Mouse (Mus musculus) heart, adult 2 months (tissue): ENCODE data around the gene Smim12. TPM values are rescaled to one million over a fixed set of nuclear protein-coding genes. Genes with fewer than 3 reads are reported as not detected.

ENCODE experiments used
- DNase-seq, 2 experiments: peaks; one replicate each; pipeline ENCODE4 v3.0.0; 2021
- H3K27ac ChIP-seq: fragments of 200-600 bp; 2 replicates; pipeline ENCODE4 v1.8.1; 2022
- H3K27me3 ChIP-seq: fragments of 200-500 bp; 2 replicates; pipeline ENCODE4 v1.6.1; 2012; ENCODE audit warnings: mild to moderate bottlenecking, low read length, inconsistent platforms, mixed read lengths; ENCODE audit not compliant: control insufficient read depth, insufficient read depth
- H3K36me3 ChIP-seq: fragments of 200-500 bp; 2 replicates; pipeline ENCODE4 v1.6.1; 2012; ENCODE audit warnings: low read length, inconsistent platforms; ENCODE audit not compliant: control insufficient read depth, insufficient read depth
- H3K4me1 ChIP-seq: fragments of 200-500 bp; 2 replicates; pipeline ENCODE4 v1.6.1; 2011; ENCODE audit warnings: low read length; ENCODE audit not compliant: control insufficient read depth, insufficient read depth
- H3K4me3 ChIP-seq: fragments of 200-600 bp; 2 replicates; pipeline ENCODE4 v1.8.1; 2022
- H3K79me2 ChIP-seq: fragments of 200-500 bp; replicated peaks from 2 replicates; pipeline ENCODE4 v1.6.1; 2012; ENCODE audit warnings: mild to moderate bottlenecking, inconsistent platforms, low read length, moderate library complexity, mixed read lengths; ENCODE audit not compliant: control insufficient read depth, insufficient read depth
- H3K9ac ChIP-seq: fragments of 200-500 bp; 2 replicates; pipeline ENCODE4 v1.6.1; 2012; ENCODE audit warnings: low read depth, mild to moderate bottlenecking, control low read depth, inconsistent platforms, low read length, mixed read lengths
- CTCF ChIP-seq: fragments of 200-600 bp; IDR thresholded peaks from 2 replicates; pipeline ENCODE4 v1.8.1; 2022; ENCODE audit warnings: antibody characterized with exemption, mild to moderate bottlenecking, moderate library complexity
- EP300 ChIP-seq: fragments of 200-500 bp; IDR thresholded peaks from 2 replicates; pipeline ENCODE4 v1.6.1; 2011; ENCODE audit warnings: low read depth, low read length, control low read depth; ENCODE audit not compliant: insufficient read depth
- POLR2A ChIP-seq: fragments of 200-500 bp; IDR thresholded peaks from 2 replicates; pipeline ENCODE4 v1.6.1; 2011; ENCODE audit warnings: mild to moderate bottlenecking, low read depth, low read length, control low read depth; ENCODE audit not compliant: insufficient read depth
- WGBS: fragments of 180-500 bp; shearing (Covaris S2); methylation state at CpG from one replicate; pipeline ENCODE4 v1.1.7; 2018; 5-methylcytosine and 5-hydroxymethylcytosine counted together
- intact Hi-C: fragments of 180-260 bp; cut with DNase I; formaldehyde crosslinking; loops from one replicate; pipeline ENCODE4 v1.15.1; 2025
- polyA plus RNA-seq: library from polyadenylated mRNA; depleted of rRNA; stranded (reverse); fragments of >200 nt; gene quantifications from 2 replicates; pipeline ENCODE4 v1.2.3, GENCODE M21; 2012
- total RNA-seq, 2 experiments: library from RNA; stranded (reverse); gene quantifications; 2 replicates each; pipeline ENCODE4 v1.2.3; 2021

The Smim12 gene
- total and polyA plus RNA-seq, 3 experiments: 43.3 to 51.6 (median 50.3) TPM

DNA sequence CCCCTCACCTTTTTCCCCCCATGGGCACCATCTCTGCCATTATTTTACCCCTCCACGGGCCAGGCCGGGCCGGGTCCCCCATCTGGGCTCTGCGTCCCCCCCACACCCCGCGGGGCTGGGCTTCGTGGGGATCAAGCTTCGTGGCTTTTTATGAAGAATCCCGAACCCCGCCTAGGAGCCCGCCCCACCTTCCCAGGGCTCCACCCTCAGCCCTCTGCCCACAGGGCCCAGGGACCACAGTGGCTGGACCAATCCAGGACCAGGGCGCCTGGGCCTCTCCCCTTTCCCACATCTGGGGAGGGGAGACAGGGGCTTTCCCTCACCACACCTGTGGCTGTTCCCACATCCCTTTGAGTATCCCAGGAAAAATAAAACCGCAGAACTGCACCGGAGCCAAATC is 7.0 kb upstream of the Smim12 start:
- intact Hi-C loops: no loop called here
- no peak for DNase-seq

DNA sequence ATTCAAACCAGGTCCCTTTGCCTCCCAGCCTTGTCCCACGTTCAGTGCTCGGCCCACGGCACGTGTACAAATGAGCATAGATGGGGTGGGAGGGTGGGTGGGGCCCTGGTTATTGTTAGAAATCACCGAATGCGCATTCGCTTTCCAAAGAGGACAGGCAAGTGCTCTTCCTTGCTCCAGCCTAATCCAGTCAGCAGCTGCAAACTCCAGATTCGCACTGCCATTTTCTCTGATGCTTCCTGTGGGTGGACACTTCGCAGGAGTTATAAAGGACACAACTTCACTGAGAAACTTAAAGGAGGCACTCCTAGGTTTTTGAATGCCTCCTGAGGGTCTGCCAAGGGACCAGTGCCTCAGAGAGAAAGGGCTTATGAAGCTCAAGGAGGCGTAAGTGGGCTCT is 6.3 kb upstream of the Smim12 start:
- no peak overlapping the region for H3K4me3 ChIP-seq
- H3K27me3 ChIP-seq: peaks cover 2% of the 10 kb centered on the region; the same call in 1 of the 2 replicates
- intact Hi-C loops: no loop called here
- WGBS: 58% methylated on average over 10 of the region's 10 CpGs
- H3K4me1 ChIP-seq: no peaks in the 10 kb centered on the region
- TF ChIP-seq EP300 (no peak), CTCF (no peak), POLR2A (no peak)
- no peak for DNase-seq
- H3K36me3 ChIP-seq: no peaks in the 10 kb centered on the region
- H3K9ac ChIP-seq: no peak overlapping the region
- H3K79me2 ChIP-seq: no peaks in the 10 kb centered on the region
- H3K27ac ChIP-seq: no peak overlapping the region

More for the DNA sequence above, 7.0 kb upstream of the Smim12 start:
- no peaks in the 10 kb centered on the region for H3K4me1 ChIP-seq
- H3K79me2 ChIP-seq: no peaks in the 10 kb centered on the region
- TF ChIP-seq EP300 (no peak), CTCF (no peak), POLR2A (no peak)
- H3K27ac ChIP-seq: no peak overlapping the region; the same call in 1 of the 2 replicates
- peak overlapping the region; percentile 75 for H3K4me3 ChIP-seq
- 7% methylated on average over 14 of the region's 14 CpGs for WGBS
- peaks cover 2% of the 10 kb centered on the region; the same call in 1 of the 2 replicates for H3K27me3 ChIP-seq
- no peaks in the 10 kb centered on the region for H3K36me3 ChIP-seq
- peak overlapping the region; percentile 65 for H3K9ac ChIP-seq

DNA sequence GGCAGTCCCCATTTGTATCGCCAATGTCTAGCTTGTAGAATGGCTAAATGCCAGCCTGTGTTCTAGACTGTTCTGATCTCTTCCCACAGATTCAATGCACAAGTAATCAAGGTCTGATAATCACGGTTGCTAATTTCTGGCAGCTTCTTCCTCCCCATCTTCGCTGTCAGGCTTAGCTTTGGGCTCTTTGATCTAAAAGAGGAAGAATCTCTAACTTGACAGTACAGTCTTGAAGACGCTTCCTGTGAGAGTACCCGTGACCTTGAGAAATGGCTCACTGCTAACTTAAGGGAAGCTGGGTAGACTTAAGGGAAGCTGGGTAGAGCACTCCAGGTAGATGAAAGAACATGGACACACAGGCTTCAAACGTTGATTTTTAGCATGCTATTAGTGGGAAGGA is 888 bp upstream of the Smim12 start:
- peaks cover 6% of the 10 kb centered on the region for H3K4me1 ChIP-seq
- H3K27ac ChIP-seq: no peak overlapping the region
- H3K4me3 ChIP-seq: no peak overlapping the region
- intact Hi-C loops: loop anchor here (5.0 to 10.0 kb wide), 2 partner anchors 165 to 688 kb away; partner anchors contain the start of genes Clspn and Zmym6
- no peak for DNase-seq
- TF ChIP-seq EP300 (no peak), POLR2A (no peak)
- H3K27me3 ChIP-seq: no peaks in the 10 kb centered on the region
- 41% methylated on average over 6 of the region's 6 CpGs for WGBS
- H3K9ac ChIP-seq: no peak overlapping the region
- no peaks in the 10 kb centered on the region for H3K79me2 ChIP-seq
- no peaks in the 10 kb centered on the region for H3K36me3 ChIP-seq

DNA sequence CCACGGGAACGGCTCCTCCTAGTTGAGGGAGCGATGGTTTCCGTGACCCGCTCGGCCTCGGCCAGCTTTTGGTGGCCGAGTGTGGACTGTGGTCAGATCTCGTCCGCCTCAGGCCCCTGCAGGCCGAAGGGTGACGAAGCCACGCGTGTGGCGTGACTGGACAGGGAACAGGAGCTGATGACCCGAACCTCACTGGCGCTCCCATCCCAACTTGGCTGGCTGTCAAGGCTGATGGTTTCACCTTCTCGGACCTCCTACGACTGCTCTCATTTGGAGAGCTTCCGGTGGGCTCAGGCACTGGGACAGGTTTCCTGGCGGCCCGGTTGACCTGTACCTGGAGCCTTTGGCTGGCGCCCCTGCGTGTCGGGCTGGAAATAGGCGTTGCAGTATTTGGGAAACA is 369 bp downstream of the Smim12 start:
- under 1% methylated on average over 26 of the region's 26 CpGs for WGBS
- H3K27me3 ChIP-seq: no peaks in the 10 kb centered on the region
- H3K36me3 ChIP-seq: no peaks in the 10 kb centered on the region
- intact Hi-C loops: loop anchor here (5.0 to 10.0 kb wide), 2 partner anchors 167 to 689 kb away; partner anchors contain the start of genes Clspn and Zmym6
- TF ChIP-seq CTCF (no peak), POLR2A (no peak), EP300 (no peak)
- peak overlapping the region; percentile 98 for H3K4me3 ChIP-seq
- peaks cover 6% of the 10 kb centered on the region for H3K4me1 ChIP-seq
- peak overlapping the region; percentile 98 for H3K9ac ChIP-seq
- DNase-seq: no peak
- H3K27ac ChIP-seq: peak overlapping the region; percentile 83
- H3K79me2 ChIP-seq: no peaks in the 10 kb centered on the region

DNA sequence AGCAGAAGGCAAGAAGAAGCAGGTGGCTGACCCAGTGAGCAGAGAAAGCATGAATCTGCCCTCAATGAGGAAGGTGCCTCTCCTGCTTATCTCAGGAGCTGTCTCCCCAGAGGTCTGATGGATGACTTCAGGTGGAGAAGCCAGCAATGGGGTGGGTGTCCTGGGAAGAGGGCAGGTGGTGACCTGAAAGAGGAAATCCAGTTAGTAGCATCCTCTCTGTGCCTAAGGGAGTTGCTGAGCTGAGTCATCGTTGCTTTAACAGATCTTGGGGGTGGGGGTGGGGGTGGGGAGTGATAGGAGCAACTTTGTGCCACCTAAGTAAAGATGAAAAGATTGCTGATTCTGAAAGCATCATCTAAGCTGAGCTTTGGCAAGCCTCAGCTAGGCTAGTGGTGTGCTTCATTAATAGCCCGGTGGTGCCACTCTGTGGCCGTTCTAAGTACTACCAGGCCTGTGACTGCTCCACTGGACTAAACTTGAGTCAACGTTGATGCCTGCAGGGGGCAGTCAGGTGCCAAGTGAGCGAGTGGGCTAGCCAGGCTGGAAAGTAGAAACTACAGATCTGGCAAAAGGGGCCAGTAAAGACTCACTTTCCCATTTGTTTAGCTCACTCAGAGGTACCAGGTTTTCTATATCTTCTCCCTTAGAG is 6.2 kb downstream of the Smim12 start:
- no peaks in the 10 kb centered on the region for H3K36me3 ChIP-seq
- no peaks in the 10 kb centered on the region for H3K27me3 ChIP-seq
- H3K27ac ChIP-seq: no peak overlapping the region
- peaks cover 8% of the 10 kb centered on the region for H3K4me1 ChIP-seq
- WGBS: 2% methylated on average over 5 of the region's 5 CpGs
- no peak overlapping the region for H3K4me3 ChIP-seq
- intact Hi-C loops: loop anchor here (1.0 to 10.0 kb wide), 2 partner anchors 69 to 695 kb away; partner anchors contain the start of gene Clspn
- H3K79me2 ChIP-seq: no peaks in the 10 kb centered on the region
- H3K9ac ChIP-seq: no peak overlapping the region
- DNase-seq: peak; percentile 93 to 96
- TF ChIP-seq CTCF (peak; percentile 98), POLR2A (no peak), EP300 (peak; percentile 96)

DNA sequence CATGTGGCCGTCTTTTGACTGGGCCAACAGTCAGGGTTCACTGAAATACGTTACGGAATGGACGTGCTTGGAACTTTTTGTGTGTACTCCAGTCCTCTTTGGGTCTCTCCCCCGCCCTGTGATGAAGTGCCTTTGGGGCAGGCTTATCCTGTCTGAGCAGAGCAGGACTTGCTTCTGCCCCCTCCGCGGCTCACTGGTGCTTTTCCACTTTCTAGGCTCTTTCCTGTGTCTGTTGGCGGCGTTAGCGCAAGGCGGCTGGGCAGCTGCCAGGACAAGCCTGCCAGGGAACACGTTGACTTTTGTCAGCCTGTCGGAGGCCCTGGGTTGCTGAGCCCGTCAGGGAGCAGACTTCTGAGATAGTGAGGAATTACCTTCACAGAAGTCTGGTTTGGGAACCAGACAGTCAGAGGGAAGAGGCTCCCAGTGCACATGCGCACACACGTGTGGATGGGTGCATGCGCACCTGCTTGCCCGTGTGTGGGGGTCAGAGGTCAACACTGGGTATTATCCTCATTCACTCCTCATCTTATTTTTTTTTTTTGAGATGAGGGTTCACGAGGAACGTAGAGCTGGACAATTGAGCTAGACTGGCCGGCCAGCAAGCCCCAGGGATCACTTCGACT is 8.5 kb downstream of the Smim12 start:
- intact Hi-C loops: no loop called here
- peaks cover 13% of the 10 kb centered on the region for H3K4me1 ChIP-seq
- DNase-seq: peak; percentile 83 to 87
- H3K27me3 ChIP-seq: no peaks in the 10 kb centered on the region
- H3K27ac ChIP-seq: peak overlapping the region; percentile 62
- H3K79me2 ChIP-seq: no peaks in the 10 kb centered on the region
- H3K36me3 ChIP-seq: no peaks in the 10 kb centered on the region
- peak overlapping the region; percentile 29 for H3K4me3 ChIP-seq
- 20% methylated on average over 22 of the region's 22 CpGs for WGBS
- peak overlapping the region; percentile 9 for H3K9ac ChIP-seq
- TF ChIP-seq POLR2A (peak; percentile 36; the same call in 1 of the 2 replicates), EP300 (peak; percentile 47; the same call in 1 of the 2 replicates), CTCF (no peak)
